ENCODE assay signal across 8 mouse cellular contexts in genomic region chr15:98165525-98165924, GRCm38 (mm10). TPM values are rescaled to one million over a fixed set of nuclear protein-coding genes. Genes with fewer than 3 reads are reported as not detected.
DNase-seq lines count a peak whose midpoint lies in the region; ATAC-seq and TF ChIP-seq lines count a peak whose summit lies in the region.

Gene Asb8, minus strand, starts transcription at chr15:98165625.

- no peaks in the 10 kb centered on the region for H3K36me3 ChIP-seq in spleen, adult 2 months (ENCODE audit: control insufficient read depth, insufficient read depth, low read length)
- H3K36me3 ChIP-seq in limb, embryonic 10.5 days: no peaks in the 10 kb centered on the region
- no peaks in the 10 kb centered on the region for H3K36me3 ChIP-seq in neural tube, embryonic 15.5 days

- WGBS in spleen, adult 2 months: 85% methylated on average over 5 of the region's 5 CpGs
- 82% methylated on average over 5 of the region's 5 CpGs for WGBS in limb, embryonic 10.5 days
- 89% methylated on average over 5 of the region's 5 CpGs for WGBS in neural tube, embryonic 15.5 days

- DNase-seq in spleen, adult 2 months (ENCODE audit: low read depth in 1 of 2, low spot score in 2 of 2): no peak
- no peak for DNase-seq in spleen, postnatal 10 days (ENCODE audit: low spot score in 2 of 2)
- no peak for DNase-seq in heart, postnatal 10 days
- no peak for DNase-seq in limb, embryonic 10.5 days (ENCODE audit: low spot score)
- DNase-seq in cerebellum, postnatal 36 days: no peak
- no peak for DNase-seq in right cerebral cortex, postnatal 25 days

- TF ChIP-seq POLR2A in spleen, adult 2 months (IDR thresholded peaks at IDR 0.05; ENCODE audit: low read depth, low read length): no peak
- no peak for TF ChIP-seq POLR2A in embryonic fibroblast, embryonic 13.5 days (IDR thresholded peaks at IDR 0.05; ENCODE audit: low read depth, low read length)

- no peak within 1 kb of the TSS for H3K9ac ChIP-seq in neural tube, embryonic 15.5 days (replicated peaks)

- H3K4me3 ChIP-seq in spleen, adult 2 months (ENCODE audit: extremely low read depth, insufficient read depth, insufficient read length): no peak within 1 kb of the TSS
- H3K4me3 ChIP-seq in embryonic fibroblast, embryonic 13.5 days (ENCODE audit: insufficient read depth, low read length): no peak within 1 kb of the TSS
- H3K4me3 ChIP-seq in limb, embryonic 10.5 days: no peak within 1 kb of the TSS
- no peak within 1 kb of the TSS for H3K4me3 ChIP-seq in neural tube, embryonic 15.5 days (replicated peaks)

- intact Hi-C loops in heart, postnatal 10 days (cut with DNase I): no loop called here

- ATAC-seq in neural tube, embryonic 15.5 days (ENCODE audit: low FRiP score): no peak

- TF ChIP-seq CTCF in spleen, adult 2 months (IDR thresholded peaks at IDR 0.05; ENCODE audit: extremely low read depth, insufficient read depth, insufficient read length, insufficient replicate concordance): no peak
- no peak for TF ChIP-seq CTCF in embryonic fibroblast, embryonic 13.5 days (IDR thresholded peaks at IDR 0.05; ENCODE audit: borderline replicate concordance, insufficient read depth, low read length)

- H3K9me3 ChIP-seq in limb, embryonic 10.5 days (replicated peaks): no peaks in the 10 kb centered on the region
- no peaks in the 10 kb centered on the region for H3K9me3 ChIP-seq in neural tube, embryonic 15.5 days (replicated peaks)

- peaks cover 19% of the 10 kb centered on the region for H3K27me3 ChIP-seq in spleen, adult 2 months (ENCODE audit: control insufficient read depth, insufficient read depth, low read length)
- H3K27me3 ChIP-seq in limb, embryonic 10.5 days (ENCODE audit: low read depth, poor library complexity, severe bottlenecking): peaks cover 60% of the 10 kb centered on the region
- H3K27me3 ChIP-seq in neural tube, embryonic 15.5 days (replicated peaks): peaks cover 3% of the 10 kb centered on the region; the same call in 1 of the 2 replicates

- peak within 1 kb of the TSS; percentile 63 for H3K4me2 ChIP-seq in neural tube, embryonic 15.5 days

- peaks cover 7% of the 10 kb centered on the region for H3K4me1 ChIP-seq in spleen, adult 2 months (ENCODE audit: control insufficient read depth, insufficient read depth, insufficient read length)
- H3K4me1 ChIP-seq in embryonic fibroblast, embryonic 13.5 days (ENCODE audit: control insufficient read depth, insufficient read depth, low read length): no peaks in the 10 kb centered on the region
- peaks cover 19% of the 10 kb centered on the region for H3K4me1 ChIP-seq in limb, embryonic 10.5 days
- H3K4me1 ChIP-seq in neural tube, embryonic 15.5 days: peaks cover 32% of the 10 kb centered on the region

- H3K27ac ChIP-seq in spleen, adult 2 months (ENCODE audit: insufficient read depth, low read length): no peak within 1 kb of the TSS
- no peak within 1 kb of the TSS for H3K27ac ChIP-seq in embryonic fibroblast, embryonic 13.5 days (ENCODE audit: insufficient read depth, low read length)
- H3K27ac ChIP-seq in limb, embryonic 10.5 days: no peak within 1 kb of the TSS
- H3K27ac ChIP-seq in neural tube, embryonic 15.5 days (replicated peaks): no peak within 1 kb of the TSS

RNA-seq across cellular contexts. Expression of gene Asb8, which starts in this region (rescaled TPM):
- polyA plus RNA-seq in spleen, adult 2 months (2012; rRNA removed): 18.8 and 24.4 TPM in 2 replicates
- polyA plus RNA-seq in embryonic fibroblast, embryonic 13.5 days (2011; ENCODE audit: insufficient read length, low read depth, missing spikeins): 26.8 and 31.5 TPM in 2 replicates
- total RNA-seq in heart, postnatal 10 days (2021): 100 to 1,000 TPM; 104 to 109 TPM
- 36.1 and 40.4 TPM in 2 replicates for polyA plus RNA-seq in limb, embryonic 10.5 days (2016; fragmentation: Nextera tagmentation; extraction: Ambion mirVana)
- 61.9 and 62.5 TPM in 2 replicates for polyA plus RNA-seq in neural tube, embryonic 15.5 days (2015; fragmentation: Nextera tagmentation; extraction: Ambion mirVana)
